Mouse (Mus musculus): ENCODE results near the gene Rabgap1l.

Rabgap1l gene

GRCm38 (mm10) chr1:160387446-160387845 is 405.6 kb downstream of the Rabgap1l start:
- CTCF ChIA-PET: no interaction called here

- CTCF ChIA-PET: interaction anchor here (0.6 kb wide), 1 partner anchor 989 kb away, joined by 3 read pairs; no protein-coding TSS in a partner anchor
These were observed 414.6 kb downstream of the Rabgap1l start for GRCm38 (mm10) chr1:160378367-160378766.

- CTCF ChIA-PET: interaction anchor here (0.5 to 0.7 kb wide), 5 partner anchors 132 to 1569 kb away, joined by 3 to 5 read pairs (median 3); no protein-coding TSS in a partner anchor
These were observed 415.4 kb downstream of the Rabgap1l start for GRCm38 (mm10) chr1:160377337-160378336.

- CTCF ChIA-PET: interaction anchor here (0.6 to 0.7 kb wide), 2 partner anchors 42 to 283 kb away, joined by 3 to 5 read pairs; no protein-coding TSS in a partner anchor
These were observed 418.5 kb downstream of the Rabgap1l start for GRCm38 (mm10) chr1:160374490-160374889.

- CTCF ChIA-PET: no interaction called here
These were observed 419.7 kb downstream of the Rabgap1l start for GRCm38 (mm10) chr1:160373306-160373705.

- CTCF ChIA-PET: no interaction called here
These were observed 421.3 kb downstream of the Rabgap1l start for GRCm38 (mm10) chr1:160371696-160372095.

- CTCF ChIA-PET: interaction anchor here (0.7 kb wide), 1 partner anchor 21 kb away, joined by 3 read pairs; no protein-coding TSS in a partner anchor
These were observed 422.5 kb downstream of the Rabgap1l start for GRCm38 (mm10) chr1:160370552-160370951.

GRCm38 (mm10) chr1:160366615-160367014 is 426.4 kb downstream of the Rabgap1l start:
- CTCF ChIA-PET: no interaction called here

GRCm38 (mm10) chr1:160357268-160357667 is 435.7 kb downstream of the Rabgap1l start:
- CTCF ChIA-PET: no interaction called here

GRCm38 (mm10) chr1:160353732-160354455 is 439.1 kb downstream of the Rabgap1l start:
- CTCF ChIA-PET: interaction anchor here (0.6 kb wide), 1 partner anchor 102 kb away, joined by 5 read pairs; no protein-coding TSS in a partner anchor

GRCm38 (mm10) chr1:160352309-160352708 is 440.7 kb downstream of the Rabgap1l start:
- CTCF ChIA-PET: no interaction called here

GRCm38 (mm10) chr1:160351880-160352234 is 441.2 kb downstream of the Rabgap1l start:
- CTCF ChIA-PET: no interaction called here

- CTCF ChIA-PET: no interaction called here
These were observed 441.7 kb downstream of the Rabgap1l start for GRCm38 (mm10) chr1:160351146-160351879.

- CTCF ChIA-PET: no interaction called here
These were observed 452.4 kb downstream of the Rabgap1l start for GRCm38 (mm10) chr1:160340653-160341052.

GRCm38 (mm10) chr1:160339374-160339773 is 453.6 kb downstream of the Rabgap1l start:
- CTCF ChIA-PET: interaction anchor here (0.6 kb wide), 1 partner anchor 582 kb away, joined by 6 read pairs; no protein-coding TSS in a partner anchor

- CTCF ChIA-PET: no interaction called here
These were observed 458.2 kb downstream of the Rabgap1l start for GRCm38 (mm10) chr1:160334791-160335190.

GRCm38 (mm10) chr1:160330828-160331227 is 462.2 kb downstream of the Rabgap1l start:
- CTCF ChIA-PET: no interaction called here

- CTCF ChIA-PET: no interaction called here
These were observed 462.8 kb downstream of the Rabgap1l start for GRCm38 (mm10) chr1:160330222-160330621.

- CTCF ChIA-PET: no interaction called here
These were observed 463.2 kb downstream of the Rabgap1l start for GRCm38 (mm10) chr1:160329788-160330187.

- CTCF ChIA-PET: no interaction called here
These were observed 465.5 kb downstream of the Rabgap1l start for GRCm38 (mm10) chr1:160327531-160327930.

GRCm38 (mm10) chr1:160325542-160325941 is 467.5 kb downstream of the Rabgap1l start:
- CTCF ChIA-PET: no interaction called here

- CTCF ChIA-PET: no interaction called here
These were observed 472.3 kb downstream of the Rabgap1l start for GRCm38 (mm10) chr1:160320690-160321089.
